Mouse (Mus musculus) heart, adult 2 months (tissue): ENCODE measurements around the gene 5430419D17Rik.

Experiments
- CTCF ChIP-seq: fragments of 200-600 bp; IDR thresholded peaks from 2 replicates; pipeline ENCODE4 v1.8.1; 2022; ENCODE audit warnings: antibody characterized with exemption, mild to moderate bottlenecking, moderate library complexity
- POLR2A ChIP-seq: fragments of 200-500 bp; IDR thresholded peaks from 2 replicates; pipeline ENCODE4 v1.6.1; 2011; ENCODE audit warnings: mild to moderate bottlenecking, low read depth, low read length, control low read depth; ENCODE audit not compliant: insufficient read depth

DNA sequence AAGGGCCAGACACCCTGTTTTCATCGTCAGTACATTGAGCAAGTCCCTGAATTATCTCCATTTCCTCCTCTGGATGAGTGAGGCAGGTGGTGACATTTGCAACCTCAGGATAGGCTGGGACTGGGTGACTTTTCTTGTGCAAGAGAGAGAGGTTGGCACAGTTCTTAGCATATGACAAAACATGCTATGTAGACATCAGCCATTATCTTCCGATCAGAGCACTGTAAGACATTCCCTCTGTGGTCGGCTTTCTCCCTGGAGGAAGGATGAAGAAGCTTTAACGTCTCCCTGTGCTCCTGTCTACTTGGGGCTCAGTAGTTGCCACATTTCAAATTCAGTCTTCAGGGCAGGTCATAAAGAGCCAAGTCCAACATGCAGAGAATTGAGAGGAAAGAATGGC, 90.0 kb downstream of the 5430419D17Rik start:
- no peak for TF ChIP-seq CTCF
- no peak for TF ChIP-seq POLR2A
